Mouse (Mus musculus): ENCODE results near the gene Wipf3.

Gene Wipf3

DNA sequence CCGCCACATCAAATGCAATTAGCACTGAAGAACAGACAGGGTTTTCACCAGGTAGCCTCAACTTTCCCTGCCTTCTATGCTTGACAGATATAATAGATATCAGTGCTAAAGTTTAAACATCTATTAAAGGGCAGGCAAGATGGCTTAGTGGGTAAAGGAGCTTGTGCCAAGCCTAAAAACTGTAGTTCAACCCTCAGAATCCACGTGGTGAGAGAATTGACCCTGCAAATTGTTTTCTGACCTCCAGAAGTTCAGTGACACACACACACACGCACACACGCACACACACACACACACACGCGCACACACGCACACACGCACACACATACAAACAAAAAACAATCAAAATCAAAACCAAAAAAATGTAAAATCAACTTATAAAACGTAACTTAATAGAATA is 2.8 kb downstream of the Wipf3 start:
- no peak for DNase-seq (ENCODE audit: low spot score in 2 of 2)

DNA sequence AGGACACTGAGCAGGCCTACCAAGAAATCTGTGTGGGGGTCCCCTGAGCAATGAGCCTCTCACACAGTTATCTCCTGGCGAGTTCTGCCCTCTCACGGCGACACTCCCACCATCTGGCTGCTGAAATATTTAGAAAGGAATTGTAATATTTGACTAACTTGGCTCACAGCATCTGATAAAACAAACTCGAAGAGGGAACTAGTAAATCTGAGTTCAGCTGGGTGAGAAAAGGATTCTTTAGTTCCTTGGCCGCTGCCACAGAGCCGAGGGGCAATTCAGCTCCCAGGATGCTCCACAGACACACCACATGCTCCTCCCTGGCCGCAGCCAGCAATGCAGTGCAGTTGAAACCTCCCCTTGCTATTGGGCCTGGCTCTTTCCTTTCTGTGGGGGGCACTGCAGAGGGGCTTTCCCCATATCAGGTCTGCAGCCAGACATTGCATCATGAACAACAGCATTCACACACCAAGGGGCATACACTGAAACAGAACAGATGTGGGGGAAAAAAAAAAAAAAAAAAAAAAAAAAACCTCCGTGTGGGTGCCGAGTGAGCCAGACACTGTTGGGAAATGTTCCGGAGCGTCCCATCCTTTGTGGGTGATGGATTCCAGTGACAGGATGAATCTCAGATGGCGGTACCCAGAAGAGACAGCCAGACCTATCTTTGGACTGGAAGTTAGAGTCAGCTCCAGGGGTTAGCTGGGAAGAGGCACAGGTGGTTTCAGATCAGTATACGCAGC is 3.6 kb downstream of the Wipf3 start:
- no peak for DNase-seq (ENCODE audit: low spot score in 2 of 2)

DNA sequence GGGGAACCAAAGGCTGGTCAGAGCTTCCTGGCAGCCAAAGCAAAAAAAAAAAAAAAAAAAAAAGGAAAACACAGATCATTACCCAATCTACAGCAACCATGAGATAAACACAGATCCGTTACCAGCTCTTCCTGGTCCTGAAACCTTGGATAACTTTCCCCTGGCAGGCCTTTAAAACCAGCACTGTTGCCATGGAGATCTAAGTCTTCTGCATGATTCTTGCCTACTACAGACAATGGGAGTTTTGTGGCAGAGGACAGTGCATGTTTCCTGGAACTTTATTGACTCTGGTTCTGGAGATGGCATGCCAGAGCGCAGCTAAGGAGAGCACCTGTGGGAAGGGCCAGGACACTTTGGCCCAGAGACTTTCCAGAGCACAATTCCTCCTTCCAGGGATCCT is 4.8 kb downstream of the Wipf3 start:
- no peak for DNase-seq (ENCODE audit: low spot score in 2 of 2)

DNA sequence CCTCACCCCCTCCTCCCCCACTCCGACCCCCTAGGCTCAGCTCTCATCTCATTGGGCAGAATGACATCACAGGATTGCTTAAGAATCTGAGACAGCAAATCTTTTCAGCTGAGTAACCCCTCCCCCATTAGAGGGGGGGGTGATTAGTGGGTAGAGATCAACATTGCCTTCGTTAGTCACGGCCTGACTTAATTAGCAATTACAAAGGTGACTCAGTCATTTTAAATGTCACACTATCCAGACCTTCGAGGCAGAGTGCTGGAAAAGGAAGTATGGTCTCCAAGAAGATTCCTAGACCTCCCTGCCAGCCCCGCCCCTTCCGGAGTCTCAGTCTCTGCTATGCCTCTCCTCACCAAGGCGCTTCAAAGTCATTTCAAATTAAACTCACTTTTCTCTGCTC is 6.3 kb downstream of the Wipf3 start:
- DNase-seq (ENCODE audit: low spot score in 2 of 2), result no peak

DNA sequence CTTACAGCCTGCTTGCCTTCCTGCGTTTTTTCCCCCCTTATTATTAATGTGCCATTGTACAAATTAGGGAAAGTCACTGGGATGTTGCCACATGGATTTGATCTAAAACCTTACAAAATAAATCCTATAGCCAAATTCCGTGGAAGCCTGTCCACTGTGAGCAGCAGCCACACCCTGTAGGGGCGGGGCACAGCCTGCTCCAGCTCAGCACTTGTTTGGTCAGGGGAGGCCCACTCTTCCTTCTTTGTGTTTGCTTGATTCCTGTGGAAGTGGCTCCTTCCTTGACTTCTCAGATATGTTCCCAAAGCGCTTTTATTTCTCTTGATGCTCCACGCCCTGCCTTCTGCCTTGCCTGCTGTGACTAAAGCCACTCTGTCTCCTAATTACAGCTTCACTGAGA is 6.9 kb downstream of the Wipf3 start:
- DNase-seq (ENCODE audit: low spot score in 2 of 2), result no peak

DNA sequence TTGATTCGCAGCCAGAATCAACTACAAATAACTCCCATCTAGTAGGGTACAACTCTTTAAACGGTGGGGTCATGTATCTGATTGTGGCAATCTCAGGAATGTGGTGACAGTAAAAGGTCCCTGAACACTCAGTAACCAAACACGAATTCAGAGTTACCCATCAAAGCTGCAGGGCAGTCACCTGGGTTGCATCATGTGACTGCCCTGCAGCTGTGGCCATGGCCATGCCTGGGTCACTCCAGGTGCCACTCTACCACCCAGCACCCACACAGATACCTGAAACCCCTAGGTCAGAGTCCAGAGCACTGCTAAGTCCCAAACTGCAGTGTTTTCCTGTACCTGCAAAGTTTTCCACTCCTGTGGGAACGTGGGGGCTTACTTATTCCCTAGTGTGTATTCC is 9.1 kb downstream of the Wipf3 start:
- DNase-seq (ENCODE audit: low spot score in 2 of 2), result no peak

DNA sequence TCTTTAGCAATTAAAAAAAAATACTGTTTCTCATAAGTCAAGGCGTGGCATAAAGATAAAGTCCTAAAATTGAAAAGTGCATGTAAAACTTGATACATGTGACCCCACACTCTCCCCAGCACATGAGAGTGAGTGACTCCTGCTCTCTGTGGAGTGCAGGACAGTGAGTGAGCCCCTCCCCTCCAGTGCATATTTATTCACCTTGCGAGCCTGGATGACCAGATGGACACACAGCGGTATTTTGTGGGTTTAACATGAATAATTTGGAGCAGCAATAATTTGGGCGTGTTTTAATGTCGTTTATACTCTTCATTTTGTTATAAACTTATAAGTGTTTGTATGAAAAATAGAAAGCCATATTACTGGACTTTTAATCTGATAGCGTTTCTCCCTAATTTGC is 11.3 kb downstream of the Wipf3 start:
- no peak for DNase-seq (ENCODE audit: low spot score in 2 of 2)

DNA sequence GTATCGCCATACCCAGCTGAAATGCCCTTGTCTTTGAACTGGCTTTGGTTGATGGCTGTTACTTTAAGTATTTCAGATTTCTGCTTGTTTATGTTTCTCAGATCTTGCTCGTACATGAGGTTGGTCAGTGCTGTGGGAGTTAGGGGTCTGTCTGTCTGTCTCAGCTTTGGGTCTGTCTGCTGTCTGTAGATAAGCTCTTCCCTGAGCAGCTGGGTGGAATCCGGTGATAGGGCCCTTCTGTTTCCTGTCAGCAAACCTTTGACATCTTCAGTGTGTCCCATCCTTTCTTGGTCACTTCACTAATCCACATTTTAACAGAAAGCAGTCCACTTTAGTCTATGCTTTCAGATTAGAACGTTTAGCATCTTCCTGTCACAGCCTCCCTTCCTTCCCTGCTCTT is 14.3 kb downstream of the Wipf3 start:
- DNase-seq (ENCODE audit: low spot score in 2 of 2), result no peak

DNA sequence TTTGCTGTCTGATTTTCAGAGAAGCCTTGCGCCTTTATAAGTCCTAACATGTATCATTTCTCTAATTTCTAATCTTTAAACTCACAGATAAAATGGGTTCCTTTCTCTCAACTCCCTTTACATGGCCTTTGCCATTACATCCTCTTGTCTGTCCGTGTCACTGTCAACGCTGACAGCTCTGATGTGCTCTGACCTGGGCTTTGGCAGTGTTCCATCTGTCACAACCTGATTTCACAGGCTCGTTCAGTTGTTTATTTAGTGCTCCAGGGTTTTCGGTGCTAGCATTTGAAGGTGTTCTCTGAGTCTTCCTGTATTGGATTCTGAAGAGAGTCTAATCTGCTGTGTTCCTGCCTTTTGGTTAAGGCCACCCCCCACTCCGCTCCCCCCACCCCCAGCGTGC is 14.7 kb downstream of the Wipf3 start:
- no peak for DNase-seq (ENCODE audit: low spot score in 2 of 2)

DNA sequence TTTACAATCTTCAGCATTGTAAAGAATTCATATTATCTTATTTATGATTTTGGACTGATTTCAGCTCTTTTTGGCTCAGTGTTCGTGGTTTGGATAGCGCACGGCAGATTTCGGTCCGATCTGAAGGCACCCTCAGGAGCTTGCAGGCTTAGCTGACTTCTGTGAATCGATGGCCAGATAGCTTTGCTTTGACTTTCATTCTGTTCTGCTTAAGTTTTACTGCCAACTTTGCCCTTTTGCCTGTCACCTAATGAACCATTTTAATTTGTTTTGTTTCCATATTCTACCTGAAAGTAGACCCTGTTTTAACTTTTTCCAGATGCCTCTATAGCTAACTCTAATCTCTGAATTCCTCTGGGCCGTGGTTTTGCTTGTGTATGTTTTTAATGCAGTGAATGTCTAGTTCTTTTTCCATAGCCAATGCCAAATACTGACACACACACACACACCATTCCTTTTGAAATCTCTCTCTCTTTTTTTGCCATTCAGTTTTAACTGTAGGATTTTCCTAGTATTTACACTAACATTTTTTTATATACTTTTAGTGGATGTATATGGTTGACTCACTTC is 15.9 kb downstream of the Wipf3 start:
- DNase-seq (ENCODE audit: low spot score in 2 of 2), result no peak

DNA sequence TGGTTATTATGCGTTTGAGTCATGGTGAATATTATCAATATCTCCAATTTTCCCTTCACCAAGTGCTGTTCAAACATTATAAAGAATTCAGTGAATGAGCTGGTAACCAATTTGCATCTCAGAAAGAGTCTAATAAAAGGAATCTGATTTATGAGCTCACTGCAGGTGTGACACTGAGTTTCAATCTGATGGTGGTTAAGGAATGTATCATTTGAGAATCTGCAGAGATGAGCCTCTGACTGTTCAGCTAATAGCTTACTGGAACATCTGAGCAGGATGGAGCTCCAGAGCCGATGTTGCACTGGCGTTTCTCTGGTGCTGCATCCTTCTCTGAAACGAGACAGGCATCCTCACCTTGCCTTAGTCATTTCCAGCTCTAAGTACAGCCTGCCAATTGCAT is 17.9 kb downstream of the Wipf3 start:
- DNase-seq (ENCODE audit: low spot score in 2 of 2), result no peak

DNA sequence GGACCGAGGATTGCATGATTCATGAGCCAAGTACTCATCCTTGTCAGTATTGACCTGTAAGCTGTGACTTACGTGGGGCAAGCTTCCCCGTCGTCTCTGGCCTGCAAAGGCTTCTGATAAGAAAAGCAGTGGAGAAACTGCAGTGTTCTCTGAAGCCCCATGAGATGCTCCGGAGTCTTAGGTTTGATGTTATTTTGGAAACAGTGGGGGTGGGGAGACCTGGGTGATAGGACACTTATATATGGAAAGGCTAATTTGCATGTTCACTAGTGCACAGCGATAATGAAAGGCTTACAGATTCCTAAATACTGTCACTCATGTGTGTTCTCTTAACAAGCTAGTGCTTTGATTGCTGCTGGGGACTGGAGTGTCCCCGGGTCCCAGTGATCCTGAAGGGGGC is 30.3 kb downstream of the Wipf3 start:
- no peak for DNase-seq (ENCODE audit: low spot score in 2 of 2)

DNA sequence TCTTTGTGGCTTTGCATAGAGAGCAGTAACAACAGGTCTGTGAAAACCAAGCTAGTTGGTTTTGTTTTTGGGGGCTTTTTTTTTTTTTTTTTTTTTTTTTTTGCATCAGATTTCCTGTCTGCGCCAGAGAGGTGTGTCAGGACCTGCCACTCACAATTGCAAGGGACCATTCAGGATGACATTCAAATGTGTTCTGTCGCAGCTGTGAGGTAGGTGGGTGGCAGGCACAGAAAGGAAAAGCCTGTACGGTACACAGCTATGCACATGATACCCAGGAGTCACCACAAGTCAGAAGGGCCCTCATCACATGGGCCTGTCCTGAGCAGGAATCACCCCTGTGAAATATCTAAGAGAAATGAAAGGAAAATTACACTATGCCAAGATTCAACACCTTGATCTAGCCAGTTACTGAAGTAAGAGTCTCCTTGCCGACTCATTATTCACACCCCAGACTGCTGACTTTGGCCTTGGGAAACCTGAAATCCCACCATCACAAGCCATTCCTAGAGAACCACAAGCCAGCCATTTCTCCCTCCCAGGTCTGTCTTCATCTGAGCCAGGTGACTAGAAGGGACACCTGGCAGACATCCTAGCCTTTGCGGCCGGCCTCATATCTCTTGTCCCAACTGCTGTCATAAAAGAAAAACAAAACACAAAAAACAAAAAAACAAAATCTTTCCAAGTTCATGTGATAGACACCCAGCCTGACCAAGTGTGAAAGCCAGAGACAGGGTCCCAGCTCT is 30.9 kb downstream of the Wipf3 start:
- DNase-seq (ENCODE audit: low spot score in 2 of 2), result no peak

DNA sequence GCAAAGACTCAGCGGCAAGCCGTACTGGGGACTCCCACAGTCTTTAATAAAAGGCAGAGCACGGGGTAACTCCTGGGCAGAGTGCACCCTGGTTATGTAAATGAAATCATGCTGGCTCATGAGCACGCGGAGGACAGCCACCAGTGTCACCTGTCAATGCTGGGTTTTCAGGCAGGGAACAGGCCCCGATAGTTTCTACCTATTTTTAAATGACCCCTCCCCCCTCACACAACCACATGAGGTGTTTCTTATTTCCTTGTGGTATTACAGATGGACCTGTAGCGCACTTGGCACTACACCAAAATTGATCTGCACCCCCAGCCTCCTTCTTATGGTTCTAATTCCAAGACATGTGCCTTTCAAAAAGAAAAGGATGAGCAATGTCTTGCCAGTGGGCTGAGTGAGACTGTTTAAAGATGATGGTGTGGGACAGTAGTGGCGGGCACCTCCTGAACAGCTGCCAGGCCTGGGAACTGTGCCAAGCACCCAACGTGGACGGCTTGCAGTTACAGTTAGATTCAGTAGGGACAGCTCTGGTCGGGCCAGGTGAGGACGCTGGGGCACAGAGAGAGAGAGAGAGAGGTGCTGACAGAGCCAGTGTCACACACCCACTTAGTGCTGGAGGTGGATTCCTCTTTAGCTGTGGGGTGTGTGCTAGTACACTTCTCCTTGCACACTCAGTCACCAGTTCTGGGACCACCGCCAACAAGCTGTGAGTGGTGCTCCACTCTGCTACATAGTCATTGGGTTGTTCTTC is 31.7 kb downstream of the Wipf3 start:
- peak in 1 of 2 experiments; percentile 68 for DNase-seq (ENCODE audit: low spot score in 2 of 2)

DNA sequence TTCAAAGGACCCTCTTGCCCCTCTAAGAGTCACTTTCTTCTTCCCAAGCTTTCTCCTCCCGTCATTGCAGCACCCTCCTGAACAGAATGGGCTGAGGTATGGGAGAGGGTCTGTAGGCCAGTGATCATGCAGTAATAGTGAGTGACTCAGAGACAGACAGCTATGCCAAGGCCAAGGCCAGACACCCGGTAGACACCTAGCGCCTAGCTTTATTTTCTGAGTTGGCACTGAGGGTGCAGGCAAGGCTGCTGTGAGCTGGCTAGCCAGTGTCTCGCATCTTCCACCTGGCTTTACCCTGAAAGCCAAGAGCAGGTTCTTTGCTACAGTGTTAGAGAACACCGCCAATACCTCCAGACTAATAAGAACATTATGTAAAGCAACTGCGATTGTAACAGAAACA is 33.4 kb downstream of the Wipf3 start:
- no peak for DNase-seq (ENCODE audit: low spot score in 2 of 2)

DNA sequence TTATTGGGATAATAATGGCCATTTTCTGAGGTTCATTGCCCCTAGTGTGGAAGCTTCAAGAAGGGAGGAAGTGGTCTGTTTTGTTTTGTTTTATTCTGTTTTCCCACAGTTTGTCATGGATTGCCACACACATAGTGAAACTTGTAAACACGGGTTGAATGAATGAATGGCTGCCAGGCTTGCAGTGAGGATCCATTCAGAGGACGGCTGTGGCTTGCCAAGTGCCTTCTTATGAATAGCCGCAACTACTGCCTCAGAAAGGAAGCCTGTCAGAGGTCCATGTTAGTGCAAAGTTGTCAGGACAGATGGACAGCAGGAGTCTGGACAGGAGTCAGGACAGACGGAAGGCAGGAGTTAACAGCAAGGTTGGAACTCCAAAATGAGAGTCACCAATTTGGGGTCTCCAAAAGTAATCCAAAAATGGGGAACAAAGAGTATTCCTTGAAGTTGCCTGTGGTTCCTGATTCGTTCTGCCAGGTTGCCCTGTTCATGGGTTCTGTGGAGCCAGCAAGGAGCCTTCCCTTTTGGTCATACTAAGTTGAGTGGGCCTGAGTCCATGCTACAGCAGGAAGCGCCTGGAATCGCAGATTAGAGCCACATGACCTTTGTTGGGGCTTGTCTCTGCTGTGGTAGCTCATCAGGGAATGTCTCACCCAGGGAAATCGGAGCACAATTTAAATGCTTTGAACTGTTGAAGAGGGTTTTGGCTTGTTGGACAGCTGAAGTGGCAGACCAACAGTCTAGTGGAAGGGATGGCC is 34.5 kb downstream of the Wipf3 start:
- DNase-seq (ENCODE audit: low spot score in 2 of 2), result peak in 1 of 2 experiments; percentile 26

DNA sequence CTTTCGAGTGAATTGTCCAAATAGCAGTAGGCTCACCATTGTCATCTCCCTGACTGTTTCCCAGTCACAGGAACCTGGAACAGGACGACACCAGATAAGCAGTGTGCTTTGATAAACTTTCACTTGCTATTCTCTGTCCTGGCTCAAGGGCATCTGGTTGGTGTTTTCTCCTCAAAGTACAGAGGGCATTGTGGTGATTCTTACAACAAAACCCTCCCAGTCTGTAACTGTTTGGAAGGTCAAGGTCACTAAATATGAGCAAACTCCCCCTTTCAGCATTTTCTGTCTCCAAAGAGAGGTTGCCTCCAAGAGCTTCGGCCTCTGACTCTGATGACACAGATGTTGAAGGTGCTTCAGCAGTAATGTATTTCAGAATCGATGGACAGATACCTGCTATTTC is 35.5 kb downstream of the Wipf3 start:
- DNase-seq (ENCODE audit: low spot score in 2 of 2), result no peak

DNA sequence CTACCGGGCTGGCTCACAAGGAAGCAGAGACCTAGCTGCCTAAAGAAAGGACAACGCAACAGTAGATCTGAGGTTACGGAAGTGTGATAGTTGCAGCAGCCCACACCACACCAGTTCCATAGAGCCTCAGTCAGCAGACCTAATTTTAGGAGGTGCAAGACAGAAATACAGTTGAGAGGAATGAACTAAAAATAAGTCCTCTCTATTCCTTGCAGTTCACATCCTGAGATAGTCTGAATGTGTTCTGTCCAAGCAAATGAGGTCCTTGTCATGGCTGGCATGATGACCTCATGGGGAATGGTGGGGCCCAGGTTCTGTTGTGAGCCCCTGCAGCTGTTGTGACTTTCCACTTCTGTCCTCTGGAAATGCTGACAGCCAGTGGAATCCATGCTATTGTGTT is 38.0 kb downstream of the Wipf3 start:
- DNase-seq (ENCODE audit: low spot score in 2 of 2), result no peak

DNA sequence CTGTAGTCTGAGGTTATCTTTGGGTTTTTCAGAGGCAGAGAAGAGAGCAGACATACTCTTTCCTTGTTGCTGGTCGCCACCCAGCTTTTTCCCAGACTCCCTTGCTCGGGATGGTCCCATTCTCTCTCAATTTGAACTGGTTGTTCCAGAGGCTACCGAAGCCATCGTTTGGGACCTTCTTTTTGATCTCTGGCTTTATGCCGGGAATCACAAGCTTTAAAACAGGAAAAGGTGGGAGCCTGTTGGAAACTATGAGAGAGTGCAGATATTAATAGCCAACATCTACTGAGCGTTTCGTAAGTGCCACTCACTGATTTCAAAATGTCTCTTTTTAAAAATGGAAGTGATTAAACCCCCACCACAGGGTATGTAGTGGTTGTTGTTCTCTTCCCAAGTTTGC is 42.5 kb downstream of the Wipf3 start:
- DNase-seq (ENCODE audit: low spot score in 2 of 2), result no peak

DNA sequence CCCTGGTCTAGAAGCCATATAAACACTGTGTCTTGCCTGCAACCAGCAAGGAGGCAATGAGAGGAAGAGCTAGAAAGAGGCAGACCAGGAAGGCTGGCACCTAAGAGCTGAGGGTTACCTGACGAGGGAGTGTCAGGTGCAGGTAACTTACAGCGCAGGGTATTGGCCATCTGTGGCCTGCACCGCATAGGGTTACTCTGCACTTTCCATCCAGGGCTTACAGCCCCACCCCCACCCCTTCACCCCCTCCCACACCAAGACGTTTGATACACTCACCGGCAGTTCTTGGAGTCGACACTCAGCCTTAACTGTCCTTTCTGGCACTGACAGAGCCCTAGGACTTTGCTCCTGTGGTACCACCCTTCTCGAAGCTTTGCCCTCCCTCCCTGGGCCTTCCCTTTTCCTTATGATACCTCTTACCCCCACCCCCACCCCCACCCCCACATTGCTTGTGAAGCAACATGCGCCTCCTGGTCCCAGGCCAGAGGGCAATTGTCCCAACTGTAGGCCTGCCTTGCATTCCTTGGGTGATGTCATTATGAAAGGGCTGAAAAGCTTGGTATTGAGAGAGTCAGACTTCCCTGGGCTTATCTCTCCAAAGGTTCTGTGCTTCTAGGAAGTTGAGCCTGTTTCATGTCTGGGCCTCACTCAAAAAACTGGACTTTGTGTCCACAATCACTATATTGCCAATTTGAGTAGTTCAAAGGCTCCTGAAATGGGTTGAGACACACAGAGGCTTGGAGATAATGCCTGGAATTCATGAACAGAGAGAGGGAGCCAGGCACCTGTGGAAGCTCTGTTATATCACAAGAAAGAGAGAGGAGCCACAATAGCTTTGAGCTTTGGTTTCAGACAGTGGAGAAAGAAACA is 43.7 kb downstream of the Wipf3 start:
- DNase-seq (ENCODE audit: low spot score in 2 of 2), result no peak
